Mouse (Mus musculus) thymus, adult 2 months (tissue): ENCODE measurements around the gene Gdf7. TPM values are rescaled to one million over a fixed set of nuclear protein-coding genes. Genes with fewer than 3 reads are reported as not detected.

Source experiments
- DNase-seq: peaks from one replicate; pipeline ENCODE4 v3.0.0; 2021
- H3K27ac ChIP-seq: fragments of 200-500 bp; 2 replicates; pipeline ENCODE4 v1.5.1; 2012; ENCODE audit warnings: low read length, control low read depth; ENCODE audit not compliant: control insufficient read depth, insufficient read depth
- H3K27me3 ChIP-seq: fragments of 200-500 bp; 2 replicates; pipeline ENCODE4 v1.6.1; 2012; ENCODE audit warnings: mild to moderate bottlenecking, low read length, moderate library complexity, mixed read lengths; ENCODE audit not compliant: control insufficient read depth, insufficient read depth
- H3K36me3 ChIP-seq: fragments of 200-500 bp; 2 replicates; pipeline ENCODE4 v1.6.1; 2012; ENCODE audit warnings: mild to moderate bottlenecking, low read length, moderate library complexity; ENCODE audit not compliant: control insufficient read depth, insufficient read depth
- H3K4me1 ChIP-seq: fragments of 200-500 bp; replicated peaks from 2 replicates; pipeline ENCODE4 v1.6.1; 2012; ENCODE audit warnings: low read length; ENCODE audit not compliant: control insufficient read depth, insufficient read depth
- H3K4me3 ChIP-seq: fragments of 200-500 bp; 2 replicates; pipeline ENCODE4 v1.5.1; 2012; ENCODE audit warnings: mild to moderate bottlenecking, low read length, control low read depth, moderate library complexity; ENCODE audit not compliant: control insufficient read depth, insufficient read depth
- CTCF ChIP-seq: fragments of 200-500 bp; IDR thresholded peaks from 2 replicates; pipeline ENCODE4 v1.5.1; 2012; ENCODE audit warnings: mild to moderate bottlenecking, control low read depth, low read length, moderate library complexity, borderline replicate concordance; ENCODE audit not compliant: control insufficient read depth, poor library complexity, insufficient read depth; ENCODE audit errors: extremely low read depth
- POLR2A ChIP-seq: fragments of 200-500 bp; IDR thresholded peaks from 2 replicates; pipeline ENCODE4 v1.6.1; 2012; ENCODE audit warnings: mild to moderate bottlenecking, low read length, control low read depth, moderate library complexity; ENCODE audit not compliant: control insufficient read depth, poor library complexity, insufficient read depth; ENCODE audit errors: extremely low read depth
- WGBS: fragments of 180-500 bp; shearing (Covaris S2); methylation state at CpG from one replicate; pipeline ENCODE4 v1.1.7; 2018; 5-methylcytosine and 5-hydroxymethylcytosine counted together
- polyA plus RNA-seq: library from polyadenylated mRNA; depleted of rRNA; stranded (reverse); fragments of >200 nt; gene quantifications from 2 replicates; pipeline ENCODE4 v1.2.3, GENCODE M21; 2012

Gdf7 gene
- polyA plus RNA-seq, 1 experiment, result 2.3 TPM

GRCm38 (mm10) chr12:8336601-8337285 is 35.0 kb upstream of the Gdf7 start:
- TF ChIP-seq CTCF (no peak), POLR2A (no peak)
- H3K4me3 ChIP-seq, result no peak overlapping the region
- no peaks in the 10 kb centered on the region for H3K36me3 ChIP-seq
- H3K27ac ChIP-seq, result no peak overlapping the region
- H3K4me1 ChIP-seq, result no peaks in the 10 kb centered on the region
- WGBS, result 97% methylated on average over 10 of the region's 10 CpGs
- DNase-seq, result no peak
- H3K27me3 ChIP-seq, result no peaks in the 10 kb centered on the region

DNA sequence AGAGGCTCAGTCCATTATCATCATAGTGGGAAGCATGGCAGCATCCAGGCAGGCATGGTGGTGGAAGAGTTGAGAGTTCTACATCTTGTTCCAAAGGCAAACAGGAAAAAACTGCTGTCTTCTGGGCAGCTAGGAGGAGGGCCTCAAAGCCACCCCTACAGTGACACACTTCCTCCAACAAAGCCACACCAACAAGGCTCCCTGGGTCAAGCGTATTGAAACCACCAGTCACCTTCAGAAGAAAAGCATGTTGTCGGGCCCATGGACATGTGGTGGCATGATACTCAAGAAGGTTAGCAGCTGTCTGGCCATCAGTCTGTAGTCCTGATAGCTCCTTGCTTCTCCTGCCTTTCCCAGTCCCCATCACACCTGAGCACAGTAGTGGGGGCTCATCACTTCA is 33.7 kb upstream of the Gdf7 start:
- Histone ChIP-seq H3K27ac (no peak overlapping the region), H3K4me1 (no peaks in the 10 kb centered on the region), H3K36me3 (no peaks in the 10 kb centered on the region), H3K27me3 (no peaks in the 10 kb centered on the region), H3K4me3 (no peak overlapping the region)
- WGBS, result 53% methylated on average over 2 of the region's 2 CpGs
- TF ChIP-seq POLR2A (no peak), CTCF (no peak)
- no peak for DNase-seq

DNA sequence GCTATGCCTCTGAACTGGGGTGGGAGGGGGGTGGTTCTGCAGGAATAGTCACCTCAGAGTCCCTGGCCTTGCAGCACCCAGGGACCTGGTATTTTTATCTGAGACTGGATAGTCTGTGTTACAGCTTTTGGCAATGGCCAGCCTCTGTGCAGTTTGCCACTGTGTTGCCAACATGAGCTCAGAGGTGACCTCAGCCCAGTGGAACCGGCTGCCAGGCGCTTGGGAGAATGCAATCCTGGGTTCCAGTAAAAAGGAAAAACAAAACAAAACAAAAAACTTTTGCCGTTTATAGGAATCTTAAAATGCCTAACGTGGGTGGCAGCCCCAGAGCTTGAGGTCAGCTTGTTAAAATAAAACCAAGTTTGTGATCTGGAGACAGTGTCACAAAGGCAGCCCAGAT is 32.5 kb upstream of the Gdf7 start:
- Histone ChIP-seq H3K27ac (no peak overlapping the region), H3K4me3 (no peak overlapping the region), H3K36me3 (no peaks in the 10 kb centered on the region), H3K27me3 (no peaks in the 10 kb centered on the region), H3K4me1 (no peaks in the 10 kb centered on the region)
- DNase-seq, result no peak
- TF ChIP-seq POLR2A (no peak), CTCF (no peak)
- 93% methylated on average over 4 of the region's 4 CpGs for whole genome bisulfite sequencing

- Histone ChIP-seq H3K4me3 (no peak overlapping the region), H3K36me3 (no peaks in the 10 kb centered on the region), H3K4me1 (no peaks in the 10 kb centered on the region), H3K27me3 (no peaks in the 10 kb centered on the region), H3K27ac (no peak overlapping the region)
- TF ChIP-seq POLR2A (no peak), CTCF (no peak)
- no peak for DNase-seq
- 96% methylated on average over 8 of the region's 8 CpGs for WGBS
Measured at GRCm38 (mm10) chr12:8333617-8334016, 31.9 kb upstream of the Gdf7 start.

DNA sequence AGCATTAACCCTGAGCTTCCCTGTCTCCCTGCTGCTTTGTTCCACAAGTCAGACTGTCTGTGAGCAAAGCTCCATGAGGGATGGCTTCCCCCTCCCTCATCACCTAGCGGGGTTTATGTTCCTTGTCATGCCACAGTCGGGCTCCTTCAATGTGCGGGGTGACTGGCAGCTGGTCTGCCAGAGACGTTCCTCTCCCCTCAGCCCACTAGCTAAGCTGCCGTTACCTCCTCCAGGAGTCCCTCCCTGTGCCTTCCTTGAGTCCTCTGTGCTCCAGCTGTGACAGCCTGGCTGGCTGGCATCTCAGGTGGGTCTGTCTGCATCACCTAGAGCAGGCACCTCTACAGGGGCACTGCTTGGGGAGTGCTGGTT is 30.4 kb upstream of the Gdf7 start:
- TF ChIP-seq POLR2A (no peak), CTCF (no peak)
- no peak overlapping the region for H3K27ac ChIP-seq
- no peak for DNase-seq
- H3K27me3 ChIP-seq, result no peaks in the 10 kb centered on the region
- WGBS, result 88% methylated on average over 5 of the region's 5 CpGs
- H3K36me3 ChIP-seq, result no peaks in the 10 kb centered on the region
- H3K4me1 ChIP-seq, result no peaks in the 10 kb centered on the region
- H3K4me3 ChIP-seq, result no peak overlapping the region

DNA sequence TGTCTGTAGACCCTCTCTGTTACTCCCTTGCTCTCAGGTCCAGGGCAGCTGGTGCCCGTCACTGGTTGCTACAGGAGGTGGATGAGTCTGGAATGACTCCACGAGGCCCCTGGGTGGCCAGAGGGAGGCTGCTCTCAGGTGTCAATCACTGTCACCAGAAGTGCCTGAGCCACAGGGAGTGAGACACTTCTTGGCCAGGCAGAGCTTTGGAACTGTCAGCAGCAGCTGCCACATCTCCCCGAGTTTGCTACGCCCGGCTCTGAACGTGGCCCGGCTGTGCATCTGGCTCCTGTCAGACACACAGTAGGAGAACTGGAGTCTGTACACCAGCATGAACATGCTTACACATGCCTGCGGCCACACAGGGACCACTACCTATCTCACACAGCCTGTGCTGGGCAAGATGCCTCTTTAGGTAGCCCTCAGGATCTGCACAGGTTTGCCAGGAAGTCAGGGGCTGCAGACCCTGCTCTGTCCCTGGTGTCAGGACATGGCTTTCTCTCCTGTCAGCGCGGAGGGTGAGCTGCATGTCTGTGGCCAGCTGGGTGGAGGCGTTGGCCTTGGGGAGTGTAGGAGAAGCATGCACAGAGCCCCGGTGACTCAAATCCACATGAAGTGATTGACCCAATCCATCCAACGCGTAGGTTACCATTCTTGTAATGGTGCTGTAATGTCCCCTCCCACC is 29.9 kb upstream of the Gdf7 start:
- Histone ChIP-seq H3K27ac (no peak overlapping the region), H3K36me3 (no peaks in the 10 kb centered on the region)

More for the DNA sequence above, 29.9 kb upstream of the Gdf7 start:
- Histone ChIP-seq H3K4me3 (no peak overlapping the region), H3K27me3 (no peaks in the 10 kb centered on the region), H3K4me1 (no peaks in the 10 kb centered on the region)
- no peak for DNase-seq
- WGBS, result 93% methylated on average over 14 of the region's 14 CpGs
- TF ChIP-seq POLR2A, result no peak
- TF ChIP-seq CTCF, result no peak
